Mouse (Mus musculus) adrenal gland, postnatal 4 days (tissue): Measurements from ENCODE around the gene Snx27. TPM values are rescaled to one million over a fixed set of nuclear protein-coding genes. Genes with fewer than 3 reads are reported as not detected.

Experiments
- DNase-seq, 2 experiments: peaks; one replicate each; pipeline ENCODE4 v3.0.0; 2021 to 2022; ENCODE audit warnings: low spot score in 2 of 2, mixed read lengths in 2 of 2
- total RNA-seq, 2 experiments: library from RNA; stranded (reverse); gene quantifications; 2 replicates each; pipeline ENCODE4 v1.2.3; 2021

The Snx27 gene
- total RNA-seq, 2 experiments from 2014 or later, result 39.0 to 40.4 TPM

DNA sequence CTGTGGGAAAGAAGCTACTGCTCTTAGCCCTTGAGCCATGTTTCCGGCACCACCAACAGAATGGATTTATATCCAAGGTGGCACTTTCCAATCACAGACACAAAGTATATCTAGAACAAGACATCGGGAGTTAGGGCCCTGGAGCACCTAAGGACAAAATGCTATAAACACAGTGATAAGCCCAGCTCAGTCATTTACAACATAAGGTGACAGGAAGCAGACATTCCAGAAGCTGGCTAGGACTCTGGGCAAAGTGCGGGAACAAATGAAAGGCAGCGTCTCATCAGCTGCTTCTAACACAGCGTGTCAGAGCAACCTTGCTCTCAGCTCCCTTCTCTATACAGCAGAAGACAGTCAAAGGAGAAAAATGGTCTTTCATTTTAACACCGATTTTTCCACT, 8.0 kb downstream of the Snx27 start:
- no peak for DNase-seq

GRCm38 (mm10) chr3:94567242-94567641, 15.3 kb downstream of the Snx27 start:
- DNase-seq, result no peak

- no peak for DNase-seq
Measured at GRCm38 (mm10) chr3:94565557-94565956, 17.0 kb downstream of the Snx27 start.

- DNase-seq, result no peak
Measured at GRCm38 (mm10) chr3:94565127-94565526, 17.4 kb downstream of the Snx27 start.

GRCm38 (mm10) chr3:94564356-94565010, 18.0 kb downstream of the Snx27 start:
- no peak for DNase-seq

GRCm38 (mm10) chr3:94563163-94563562, 19.4 kb downstream of the Snx27 start:
- no peak for DNase-seq

- no peak for DNase-seq
Measured at GRCm38 (mm10) chr3:94559931-94560429, 22.5 kb downstream of the Snx27 start.

- no peak for DNase-seq
Measured at GRCm38 (mm10) chr3:94549041-94549440, 33.5 kb downstream of the Snx27 start.

DNA sequence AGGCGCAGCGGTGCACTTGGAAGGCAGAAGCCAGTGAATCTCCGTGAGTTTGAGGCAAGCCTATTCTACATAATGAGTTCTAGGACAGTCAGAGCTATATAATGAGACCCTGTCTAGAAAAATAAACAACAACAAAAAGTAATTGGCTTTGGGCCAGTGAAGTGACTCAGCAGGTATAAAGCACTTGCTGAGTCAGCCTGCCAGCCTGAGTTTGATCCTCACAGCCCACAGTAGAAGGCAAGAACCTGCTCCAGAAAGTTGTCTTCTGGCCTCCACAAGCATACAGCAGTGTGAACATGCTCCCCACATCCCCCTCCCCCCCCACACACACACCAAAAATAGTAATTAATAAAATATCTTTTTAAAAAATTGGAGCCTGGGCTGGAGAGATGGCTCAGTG, 45.3 kb downstream of the Snx27 start:
- no peak for DNase-seq

- DNase-seq, result peak in 1 of 2 experiments; percentile 4
Measured at GRCm38 (mm10) chr3:94533968-94534367, 48.5 kb downstream of the Snx27 start.

- no peak for DNase-seq
Measured at GRCm38 (mm10) chr3:94526731-94527130, 55.8 kb downstream of the Snx27 start.

DNA sequence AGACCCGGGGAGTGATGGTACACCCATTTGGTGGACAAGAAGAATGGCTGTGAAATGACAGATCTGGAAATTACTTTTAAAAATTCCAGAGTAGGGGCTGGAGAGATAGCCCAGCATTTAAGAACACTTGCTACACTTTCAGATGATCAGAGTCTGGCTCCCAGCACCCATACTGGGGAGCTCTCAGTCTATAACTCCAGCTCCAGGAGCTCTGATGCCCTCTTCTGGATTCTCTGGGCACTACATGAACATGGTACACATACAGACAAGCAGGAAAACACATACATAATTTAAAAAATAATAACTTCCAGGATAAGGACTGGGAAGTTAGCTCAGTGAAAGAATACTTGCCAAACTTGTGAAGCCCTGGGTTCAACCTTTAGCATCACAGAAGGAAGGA, 75.9 kb downstream of the Snx27 start:
- DNase-seq, result no peak

- no peak for DNase-seq
Measured at GRCm38 (mm10) chr3:94502243-94502642, 80.3 kb downstream of the Snx27 start.

GRCm38 (mm10) chr3:94497162-94497561, 85.4 kb downstream of the Snx27 start:
- no peak for DNase-seq

GRCm38 (mm10) chr3:94487581-94487980, 94.9 kb downstream of the Snx27 start:
- DNase-seq, result no peak

GRCm38 (mm10) chr3:94485922-94486321, 96.6 kb downstream of the Snx27 start:
- DNase-seq, result no peak

DNA sequence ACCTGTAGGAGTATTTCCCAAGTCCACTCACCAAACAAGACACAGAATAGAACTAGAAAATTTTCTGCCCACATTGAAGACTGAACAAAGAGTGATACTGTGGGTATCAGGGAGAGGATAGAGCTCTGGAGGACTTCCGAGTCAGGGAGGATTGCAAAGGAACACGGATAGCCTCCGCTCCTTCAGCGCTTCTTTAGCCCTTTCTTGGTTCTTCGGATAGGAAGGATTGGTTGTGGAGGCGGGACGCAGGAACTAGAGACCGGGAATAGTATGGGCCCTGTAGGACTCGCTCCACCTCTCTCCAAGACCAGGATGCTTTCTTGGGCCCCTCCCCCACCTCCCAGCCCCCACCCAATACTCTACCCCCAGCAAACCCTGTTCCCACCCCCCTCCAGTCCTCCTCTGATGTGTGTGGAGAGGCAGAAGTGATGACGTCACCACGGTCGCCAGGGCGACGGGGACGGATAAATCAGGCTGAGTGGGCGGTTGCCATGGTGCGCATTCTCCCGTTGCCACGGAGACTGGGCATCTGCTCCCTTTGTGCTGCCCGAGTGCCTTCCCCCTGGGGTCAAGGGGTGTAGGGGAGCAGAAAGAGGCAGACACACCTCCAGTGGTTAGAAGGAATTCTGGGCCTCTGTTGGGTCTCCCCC, 98.6 kb downstream of the Snx27 start:
- peak in 1 of 2 experiments; percentile 31 for DNase-seq

- no peak for DNase-seq
Measured at GRCm38 (mm10) chr3:94482764-94483385, 99.6 kb downstream of the Snx27 start.

DNA sequence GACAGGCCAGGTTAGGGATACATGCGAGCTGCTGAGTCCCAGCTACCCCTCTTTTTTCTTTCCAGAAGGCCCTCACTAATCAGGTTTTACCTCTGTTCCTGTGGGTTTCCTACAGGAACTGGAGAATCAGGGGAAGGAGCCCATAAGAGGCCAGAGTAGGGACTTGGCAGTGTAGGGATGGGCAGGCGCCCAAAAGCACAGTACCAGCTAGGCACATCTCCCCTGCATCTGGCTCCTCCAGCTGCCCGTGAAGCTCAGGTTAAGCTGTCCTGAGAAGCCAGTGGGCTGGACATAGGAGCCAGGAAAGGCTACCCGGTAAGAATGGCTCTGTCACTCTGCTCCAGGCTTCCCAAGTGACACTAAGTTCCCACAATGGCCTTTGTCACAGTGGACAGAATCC, 101.1 kb downstream of the Snx27 start:
- DNase-seq, result no peak

DNA sequence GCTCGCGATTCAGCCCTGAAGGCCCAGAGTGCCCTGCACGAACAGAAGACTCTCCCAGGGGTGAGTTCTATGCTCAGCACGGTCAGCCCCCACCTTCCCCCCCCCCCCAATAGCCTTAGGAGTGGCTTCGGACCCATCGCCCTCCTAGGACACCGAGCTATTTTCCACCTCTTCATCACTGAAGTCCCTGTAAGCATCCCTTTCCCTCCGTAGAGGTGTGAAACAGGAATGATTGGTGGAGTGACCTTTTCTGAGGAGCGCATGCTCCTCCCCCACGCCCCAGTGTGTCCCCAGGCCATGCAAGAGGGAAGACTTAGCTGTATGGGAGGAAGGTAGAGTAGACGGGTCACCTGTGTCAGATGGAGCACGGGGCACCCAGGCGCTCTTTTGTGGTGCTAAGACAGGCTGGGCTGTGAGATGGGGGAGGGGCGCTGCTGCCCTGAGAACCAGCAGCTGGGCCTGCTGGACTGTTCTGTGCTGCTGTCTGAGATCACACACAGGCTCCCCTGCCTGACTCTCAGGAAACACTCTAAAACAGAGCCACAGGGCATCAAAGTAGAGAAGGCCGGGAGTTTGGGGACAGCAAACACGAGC, 102.1 kb downstream of the Snx27 start, which contains the start of gene Riiad1:
Riiad1 (minus strand) TSS at position 51 of the 594 bp plus-strand sequence.
- DNase-seq, result no peak

DNA sequence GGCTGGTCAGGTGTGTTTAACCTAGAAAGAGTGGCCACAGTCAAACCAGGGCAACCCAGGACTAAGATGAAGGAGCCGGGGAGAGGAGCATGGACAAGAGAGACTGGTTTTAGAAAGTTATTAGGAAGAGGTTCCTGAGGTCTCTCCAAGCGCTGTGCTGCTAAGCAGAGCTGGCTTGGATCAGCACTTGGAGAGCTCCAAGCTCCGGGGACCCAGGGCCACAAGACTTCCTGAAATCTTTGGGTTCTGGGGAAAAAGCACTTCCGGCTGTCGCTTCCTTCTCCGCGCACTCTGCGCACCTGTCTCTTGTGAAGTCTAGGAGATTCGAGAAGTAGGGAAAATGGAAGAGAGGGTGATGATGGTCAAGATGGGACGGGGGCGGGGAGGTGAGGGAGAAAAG, 103.0 kb downstream of the Snx27 start:
- no peak for DNase-seq
